Mouse (Mus musculus): ENCODE data around the gene Cd300a.
"Not testable (repeated sequence)": the region's sequence is repeated elsewhere in the genome, so short reads cannot be mapped to it uniquely, and the experiment has no call there.

The Cd300a gene

DNA sequence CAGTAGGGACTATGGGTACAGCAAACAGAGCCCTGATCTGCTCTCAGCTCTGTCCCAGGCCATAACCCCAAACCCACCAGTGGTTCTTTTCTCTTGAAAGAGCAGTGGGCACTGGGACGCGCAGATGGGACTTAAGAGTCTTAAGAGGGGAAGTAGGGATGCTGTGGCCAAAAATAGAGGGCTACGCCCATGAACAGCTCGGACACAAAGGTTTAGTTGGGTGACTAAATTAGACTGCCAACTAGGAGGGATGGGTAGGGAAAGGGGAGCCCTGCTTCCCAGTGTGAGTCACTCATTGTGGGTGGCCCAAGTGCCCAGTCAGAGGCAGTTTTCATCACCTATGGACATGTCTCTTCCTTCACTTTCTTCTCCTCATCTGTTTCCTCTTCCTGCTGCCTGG lies 13.4 kb downstream of the Cd300a start:
- no peak for DNase-seq (ENCODE audit: low read depth in 2 of 2, low spot score in 2 of 2)

DNA sequence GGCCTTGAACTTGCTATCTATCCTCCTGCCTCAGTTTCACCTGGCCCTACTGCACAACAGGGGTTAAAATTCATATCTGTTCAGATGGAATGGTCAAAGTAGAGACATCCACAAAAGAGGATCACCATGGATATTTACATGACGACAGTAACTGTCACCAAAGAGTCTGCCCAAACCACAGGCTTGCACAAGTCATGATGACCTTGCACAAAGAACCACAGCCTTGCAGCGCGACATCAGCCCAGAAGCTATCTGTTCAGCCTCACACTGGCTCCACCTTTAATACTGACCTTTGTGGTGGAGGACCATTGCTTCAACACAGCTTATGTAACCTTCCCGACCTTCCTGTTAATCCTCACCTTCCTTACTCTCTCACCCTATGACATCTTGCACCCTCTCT lies 17.7 kb downstream of the Cd300a start:
- no peak for DNase-seq (ENCODE audit: low read depth in 2 of 2, low spot score in 2 of 2)

DNA sequence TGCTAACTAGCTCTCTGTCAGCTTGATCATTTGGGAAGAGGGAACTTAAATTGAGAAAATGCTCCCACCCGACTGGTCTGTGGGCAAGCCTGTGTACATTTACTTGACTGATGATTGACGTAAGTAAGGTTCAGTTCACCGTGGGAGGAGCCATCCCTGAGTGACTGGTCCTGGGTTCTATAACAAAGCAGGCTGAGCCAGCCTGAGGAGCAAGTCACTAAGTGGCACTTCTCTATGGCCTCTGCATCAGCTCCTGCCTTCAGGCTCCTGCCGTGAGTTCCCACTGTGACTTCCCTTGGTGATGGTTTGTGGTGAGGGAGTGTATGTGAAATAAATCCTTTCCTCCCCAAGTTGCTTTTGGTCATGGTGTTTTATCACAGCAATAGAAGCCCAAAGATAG lies 18.2 kb downstream of the Cd300a start:
- no peak for DNase-seq (ENCODE audit: low read depth in 2 of 2, low spot score in 2 of 2)

DNA sequence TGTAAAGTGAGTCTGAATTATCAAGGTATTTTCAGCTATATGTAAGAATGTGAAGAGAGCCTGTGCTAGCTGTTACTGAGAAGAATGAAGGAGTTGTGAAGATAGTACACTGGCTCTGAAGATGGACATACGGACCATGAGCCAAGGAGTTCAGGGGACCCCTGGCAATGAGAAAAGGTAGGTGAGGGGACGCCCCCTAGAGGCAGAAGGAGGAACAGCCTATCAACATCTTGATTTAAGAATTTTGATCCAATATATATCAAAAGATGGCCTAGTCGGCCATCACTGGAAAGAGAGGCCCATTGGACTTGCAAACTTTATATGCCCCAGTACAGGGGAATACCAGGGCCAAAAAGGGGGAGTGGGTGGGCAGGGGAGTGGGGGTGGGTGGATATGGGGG lies 19.7 kb downstream of the Cd300a start:
- not testable (repeated sequence) for DNase-seq (ENCODE audit: low read depth in 2 of 2, low spot score in 2 of 2)

DNA sequence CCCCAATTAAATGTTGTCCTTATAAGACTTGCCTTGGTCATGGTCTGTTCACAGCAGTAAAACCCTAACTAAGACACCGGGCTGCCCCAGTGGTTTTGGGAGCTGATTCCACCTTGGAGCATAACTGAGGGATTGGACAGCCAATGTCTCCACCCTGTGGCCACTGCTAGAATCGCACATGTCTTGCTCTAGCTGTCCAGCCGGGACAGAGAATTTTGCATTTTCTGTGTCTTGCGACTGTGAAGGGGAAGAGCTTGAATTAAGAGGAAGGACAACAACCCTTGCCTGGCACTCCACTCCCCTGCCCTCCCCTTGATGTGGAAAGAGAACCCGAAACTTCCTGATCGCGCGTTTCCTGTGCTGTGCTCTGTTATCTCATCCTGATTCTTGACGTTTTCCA lies 23.0 kb downstream of the Cd300a start:
- DNase-seq (ENCODE audit: low read depth in 2 of 2, low spot score in 2 of 2), result peak; percentile 26 to 40

DNA sequence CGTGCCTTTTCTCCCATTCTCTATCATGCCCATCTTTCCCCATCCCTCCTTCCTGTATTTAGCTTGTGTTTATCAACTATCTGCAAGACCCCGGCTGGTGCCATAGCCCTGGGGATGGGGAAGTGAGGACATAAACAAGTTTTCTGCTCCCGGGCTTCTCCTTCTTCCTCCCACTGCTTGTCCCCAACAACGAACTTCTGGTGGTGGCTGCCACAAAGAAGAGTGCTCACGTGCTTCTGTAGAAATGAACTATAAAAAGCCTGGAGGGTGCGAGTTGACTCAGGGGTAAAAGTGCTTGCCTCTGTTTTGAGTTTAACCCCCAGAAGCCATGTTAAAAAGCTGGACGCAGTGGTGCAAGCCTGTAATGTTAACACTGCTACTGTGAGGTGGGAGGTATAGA lies 25.1 kb downstream of the Cd300a start:
- DNase-seq (ENCODE audit: low read depth in 2 of 2, low spot score in 2 of 2), result no peak

DNA sequence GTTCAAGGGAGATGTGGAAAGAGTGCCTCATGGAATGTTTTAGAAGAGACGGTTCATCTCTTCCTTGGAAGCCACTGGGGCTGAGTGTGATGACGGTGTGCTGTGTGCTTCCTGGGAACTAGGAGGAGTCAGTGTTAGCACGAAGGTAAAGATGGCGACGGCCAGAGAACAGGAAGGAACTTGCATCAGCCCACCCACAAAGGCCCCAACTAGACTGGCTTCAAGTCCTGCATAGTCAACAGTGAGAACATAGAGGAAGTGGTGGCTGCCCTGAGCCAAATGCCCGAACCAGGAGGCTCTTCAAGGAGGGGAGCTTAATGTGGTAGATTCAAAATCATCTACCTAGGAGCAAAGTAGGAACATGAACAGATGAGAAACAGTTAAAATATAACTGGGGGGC lies 27.3 kb downstream of the Cd300a start:
- DNase-seq (ENCODE audit: low read depth in 2 of 2, low spot score in 2 of 2), result no peak

DNA sequence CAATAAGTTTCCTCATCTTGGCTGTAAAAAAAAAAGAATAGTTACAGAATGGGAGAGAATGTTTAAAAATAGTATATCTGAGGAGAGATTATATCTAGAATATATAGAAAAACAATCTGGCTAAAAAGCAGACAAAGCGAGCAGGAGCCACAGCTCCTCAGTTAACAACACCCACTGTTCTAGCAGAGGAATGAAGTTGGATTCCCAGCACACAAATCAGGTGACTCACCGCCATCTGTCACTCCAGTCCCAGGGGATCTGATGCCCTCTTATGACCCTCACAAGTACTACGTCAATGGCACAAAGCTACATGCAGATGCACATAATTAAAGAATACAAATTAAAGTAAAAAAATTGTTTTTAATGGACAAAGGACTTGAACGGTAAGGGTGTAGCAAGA lies 32.6 kb downstream of the Cd300a start:
- DNase-seq (ENCODE audit: low read depth in 2 of 2, low spot score in 2 of 2), result no peak

DNA sequence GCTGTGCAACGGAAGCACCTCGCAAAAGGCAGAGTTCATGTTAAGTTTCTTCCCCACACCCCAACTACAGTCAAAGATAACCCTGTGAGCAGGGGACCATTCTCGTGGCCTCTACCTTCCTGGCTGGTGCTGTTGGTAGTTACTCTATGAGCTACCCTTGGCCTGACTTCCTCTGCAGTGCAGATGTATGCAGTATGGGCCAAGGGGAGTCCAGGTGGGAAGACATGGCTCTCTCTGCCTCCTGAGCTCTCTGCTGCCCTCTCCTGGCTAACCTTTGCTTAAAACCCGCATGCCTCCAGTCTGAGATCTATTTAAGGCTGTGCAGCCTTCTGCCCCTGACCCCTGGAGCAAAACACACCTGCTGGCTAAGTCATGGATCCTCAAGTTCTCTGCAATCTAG lies 34.1 kb downstream of the Cd300a start:
- DNase-seq (ENCODE audit: low read depth in 2 of 2, low spot score in 2 of 2), result peak in 1 of 2 experiments; percentile 38

DNA sequence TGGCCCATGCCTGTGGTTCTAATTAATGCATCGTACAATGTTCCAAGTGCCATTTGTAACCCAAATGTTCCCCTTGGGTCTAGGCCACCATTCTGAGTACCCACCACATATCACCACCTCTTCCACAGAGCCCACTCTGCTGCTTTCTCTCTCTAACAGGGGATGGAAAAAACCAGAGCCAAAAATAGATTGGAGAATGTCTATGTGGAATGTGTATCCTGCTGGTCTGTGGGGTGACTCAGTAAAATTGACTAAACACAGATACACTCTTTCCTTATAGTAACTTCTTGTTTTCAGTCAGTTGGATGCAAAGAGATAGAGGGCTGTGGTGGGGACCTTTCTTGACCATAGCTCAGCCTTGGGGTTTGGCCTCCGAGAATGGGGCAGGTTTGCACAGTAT lies 39.7 kb downstream of the Cd300a start:
- DNase-seq (ENCODE audit: low read depth in 2 of 2, low spot score in 2 of 2), result no peak

DNA sequence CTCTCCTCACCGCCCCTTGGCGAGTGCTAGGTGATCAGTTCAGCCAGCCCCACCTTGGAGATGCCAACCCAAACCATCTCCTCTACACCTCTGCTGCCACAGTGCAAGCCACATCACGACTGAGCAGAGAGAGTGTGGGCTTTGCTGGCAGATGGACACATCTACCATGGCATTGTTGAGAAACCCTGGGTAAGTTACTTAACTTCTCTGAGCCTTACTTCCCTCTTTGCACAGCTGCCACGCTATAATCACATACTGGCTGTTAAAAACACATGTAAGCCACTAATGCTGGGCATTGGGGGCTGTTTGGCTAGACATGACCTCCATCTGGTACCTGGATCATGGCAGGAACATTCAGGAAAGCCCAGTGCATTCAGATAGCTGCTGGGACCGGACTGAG lies 41.2 kb downstream of the Cd300a start:
- DNase-seq (ENCODE audit: low read depth in 2 of 2, low spot score in 2 of 2), result no peak

DNA sequence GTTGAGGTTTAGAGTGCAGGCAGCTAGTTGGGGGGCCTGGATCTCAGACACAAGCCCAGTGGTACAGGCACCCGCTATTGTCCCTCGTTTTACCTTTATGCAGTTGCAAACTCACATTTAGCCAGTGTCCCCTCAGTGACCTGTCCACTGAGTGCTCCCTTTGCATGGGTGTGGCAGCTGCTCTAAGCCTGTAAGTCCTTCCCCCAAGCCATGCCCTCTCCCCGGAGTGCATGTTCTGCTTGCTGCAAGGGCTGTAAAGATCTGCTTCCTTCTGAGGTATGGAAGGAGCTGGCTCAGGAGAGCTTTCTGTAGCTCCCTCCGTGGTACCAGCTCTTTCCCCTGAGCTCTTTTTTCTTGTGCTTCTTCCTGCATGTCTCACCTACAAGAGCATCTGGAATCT lies 43.8 kb downstream of the Cd300a start:
- no peak for DNase-seq (ENCODE audit: low read depth in 2 of 2, low spot score in 2 of 2)

DNA sequence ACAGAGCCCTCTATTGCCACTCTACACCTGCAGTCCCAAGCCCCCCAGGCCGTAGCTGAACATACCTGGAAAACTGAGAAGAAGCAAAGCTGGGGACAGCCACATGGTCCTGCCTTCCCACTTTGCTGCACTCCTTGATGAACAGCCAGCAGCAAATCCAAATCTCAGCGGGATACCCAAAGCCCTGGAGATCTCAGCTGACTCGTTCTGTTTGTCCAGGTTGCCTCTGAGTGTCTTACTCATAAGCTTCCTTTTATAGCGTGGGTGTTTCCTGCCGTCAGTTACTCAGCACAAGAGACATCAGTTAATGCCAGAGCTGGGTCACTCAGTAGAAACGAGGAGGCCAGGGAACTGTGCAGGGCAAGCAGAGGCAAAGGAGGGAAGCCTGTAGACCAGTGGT lies 44.3 kb downstream of the Cd300a start, which contains the start of gene Cd300lb:
Cd300lb (minus strand) TSS at position 243 of the 400 bp plus-strand sequence.
- DNase-seq (ENCODE audit: low read depth in 2 of 2, low spot score in 2 of 2), result no peak

All from CD8-positive naive resting alpha-beta T cell, adult 2 months (primary cell).